Mouse (Mus musculus) mouse embryonic stem cell (cell line): ENCODE data around the gene P3h2.

Experiments
- in situ Hi-C, 2 experiments: fragments of 300-500 bp; cut with MboI; formaldehyde crosslinking; loops; 1 replicate in 1 of 2; 3 replicates in 1 of 2; pipeline ENCODE4 v1.14.3; 2019 to 2020; ENCODE audit warnings: low sequenced_read_pairs in 2 of 2, low pct_unique_long_range_greater_than_20kb in 1 of 2, mixed read lengths in 1 of 2; ENCODE audit not compliant: unreplicated experiment in 1 of 2

The P3h2 gene

GRCm38 (mm10) chr16:26077246-26078099 lies 28.1 kb downstream of the P3h2 start:
- in situ Hi-C loops: no loop called here

DNA sequence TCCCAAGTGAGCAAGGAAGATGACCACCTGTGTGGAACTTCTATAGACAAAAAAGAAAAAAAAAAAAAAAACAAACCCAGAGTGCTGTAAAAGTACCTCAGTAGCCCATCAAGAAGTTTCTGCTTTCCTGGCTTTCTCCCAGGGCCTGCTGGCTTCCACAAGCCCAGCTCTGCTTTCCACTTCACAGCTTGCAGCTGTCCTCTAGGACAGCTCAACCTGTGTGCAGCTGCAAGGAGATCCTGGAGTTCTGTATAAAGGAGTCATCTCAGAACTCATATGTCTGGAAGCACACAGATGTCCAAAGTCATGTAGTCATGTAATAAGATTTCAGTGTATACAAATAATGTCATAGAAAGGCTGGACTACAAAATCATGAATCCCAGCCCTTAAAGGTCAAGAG lies 30.5 kb downstream of the P3h2 start:
- in situ Hi-C loops: no loop called here

DNA sequence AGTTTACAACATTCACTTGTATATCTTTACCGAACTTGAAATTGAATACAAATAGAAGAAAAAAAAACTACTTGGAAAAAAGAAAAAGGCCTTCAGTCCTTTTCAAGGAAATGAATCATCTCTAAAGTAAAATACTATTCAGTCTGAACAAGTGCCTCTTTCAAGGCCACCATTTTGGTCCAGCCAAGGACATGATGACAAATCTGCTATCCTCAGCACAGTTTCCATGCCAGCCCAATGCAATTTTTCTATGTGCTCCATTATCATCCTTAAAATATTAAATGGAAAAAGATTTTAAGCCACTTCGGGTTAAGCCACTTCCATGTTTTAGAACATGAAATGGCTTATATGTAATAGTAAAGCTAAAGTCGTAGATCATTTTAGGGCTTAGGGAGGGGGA lies 35.2 kb downstream of the P3h2 start:
- in situ Hi-C loops: no loop called here

DNA sequence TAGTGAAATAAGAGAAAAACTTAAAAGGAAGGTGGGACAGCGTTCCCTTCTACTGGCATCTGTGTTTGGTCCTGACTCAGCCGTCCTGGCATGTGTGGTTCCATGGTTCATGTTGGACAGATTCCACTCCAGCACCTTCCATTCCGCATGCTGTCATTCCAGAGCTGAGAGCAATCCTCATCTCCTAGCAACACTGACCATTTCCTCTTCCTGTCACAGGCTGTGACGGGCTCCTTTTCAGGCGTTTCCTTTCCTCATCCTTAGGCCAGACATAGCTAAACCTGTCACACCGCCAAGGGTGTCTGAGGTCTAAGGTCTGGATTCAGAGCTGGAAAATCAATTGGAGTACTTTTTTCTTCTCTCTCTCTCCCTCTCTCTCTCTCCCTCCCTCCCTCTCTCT lies 40.5 kb downstream of the P3h2 start:
- in situ Hi-C loops: no loop called here

DNA sequence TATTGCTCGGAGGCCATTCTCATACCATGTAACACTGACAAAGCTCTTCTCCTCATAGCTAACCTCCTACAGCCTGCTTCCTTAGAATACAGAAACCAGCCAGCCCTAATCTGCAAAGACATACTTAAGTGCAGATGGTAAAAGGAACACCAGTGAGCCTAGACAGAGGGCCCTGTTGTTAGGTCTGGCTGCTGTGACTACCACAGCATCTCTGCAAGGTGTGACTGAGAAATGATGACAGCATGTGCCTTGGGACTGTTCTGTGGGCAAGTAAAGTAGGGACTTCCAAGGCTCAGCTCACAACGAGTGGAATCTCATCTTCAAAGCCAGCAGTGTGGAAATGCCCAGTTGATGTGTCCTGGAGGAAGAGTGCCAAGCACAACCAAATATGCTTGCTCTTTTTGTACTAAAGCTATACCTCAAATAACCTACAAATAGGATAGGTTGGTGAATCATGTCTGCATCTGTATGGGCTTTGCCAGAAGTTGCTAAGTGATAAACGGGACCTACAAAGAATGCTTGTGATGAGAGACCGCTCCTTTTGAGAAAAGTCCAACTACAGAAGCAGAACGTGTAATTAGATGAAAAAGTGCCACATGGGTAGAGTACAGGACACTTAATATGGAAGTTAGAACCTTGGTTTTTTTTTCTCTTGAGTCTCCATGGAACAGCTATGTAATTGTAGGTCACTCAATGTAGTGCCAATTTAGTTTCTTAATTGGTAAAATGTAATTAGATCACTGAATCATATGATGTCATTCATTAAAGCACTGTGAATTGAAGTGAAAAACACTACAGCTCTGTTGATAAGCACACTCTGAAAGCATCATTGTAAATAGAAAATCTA lies 45.1 kb downstream of the P3h2 start:
- in situ Hi-C loops: no loop called here

- in situ Hi-C loops: no loop called here
Observed at GRCm38 (mm10) chr16:26053631-26054030, 52.0 kb downstream of the P3h2 start.

GRCm38 (mm10) chr16:26049393-26050087 lies 56.0 kb downstream of the P3h2 start:
- in situ Hi-C loops: no loop called here

DNA sequence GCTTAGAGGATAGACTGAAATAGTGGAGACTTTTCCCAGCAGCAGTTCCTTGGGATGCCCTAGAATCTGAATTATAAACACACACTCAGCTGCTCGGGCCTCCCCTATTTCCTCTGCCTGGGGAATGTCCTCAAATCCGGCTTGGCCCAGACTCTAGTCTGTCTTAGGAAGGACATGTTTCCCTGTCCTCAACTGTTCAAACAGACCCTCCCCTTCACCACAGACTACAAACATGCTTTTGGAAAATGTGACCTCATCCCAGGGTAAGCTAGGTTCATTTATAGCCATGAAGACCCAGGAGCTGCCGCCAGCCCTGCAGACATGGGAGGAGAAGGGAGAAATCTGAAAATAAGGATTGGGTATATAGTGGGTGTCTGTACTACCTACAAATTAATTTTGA lies 57.7 kb downstream of the P3h2 start:
- in situ Hi-C loops: no loop called here

DNA sequence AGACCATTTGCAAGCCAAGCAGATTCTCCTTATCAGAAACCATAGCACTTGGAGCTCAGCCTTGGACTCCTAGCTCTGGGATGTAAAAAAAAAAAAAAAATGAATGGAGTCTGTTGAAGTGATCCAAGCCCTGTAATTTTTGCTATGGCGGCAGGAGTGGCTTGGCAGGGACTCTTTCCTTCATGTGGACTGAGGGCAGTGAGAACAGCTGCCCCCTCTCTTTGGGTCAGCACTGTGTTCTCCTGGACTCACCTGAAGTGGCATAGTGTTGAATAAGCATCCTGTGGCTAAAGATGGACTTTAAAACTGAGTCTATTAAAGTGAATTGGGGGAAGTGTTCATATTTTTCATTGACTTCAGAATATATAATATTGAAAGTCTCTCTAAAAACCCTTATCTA lies 58.2 kb downstream of the P3h2 start:
- in situ Hi-C loops: no loop called here

DNA sequence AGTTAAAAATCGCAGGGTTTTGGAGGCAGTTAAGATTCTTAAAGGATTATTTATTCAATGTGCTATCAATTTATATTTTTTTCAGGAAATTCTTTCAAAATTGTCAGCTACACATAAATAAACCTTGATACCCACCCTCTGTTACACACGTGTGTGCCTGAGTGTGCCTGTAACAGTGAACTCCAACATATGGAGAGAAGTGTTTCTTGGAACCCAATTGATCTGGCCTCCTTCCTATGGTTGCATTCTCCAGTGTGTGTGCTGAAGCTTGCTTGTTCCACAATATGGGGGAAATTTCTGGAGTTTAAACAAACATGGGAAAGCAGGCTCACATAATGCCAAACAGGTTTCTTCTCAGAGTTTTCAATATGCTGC lies 63.7 kb downstream of the P3h2 start:
- in situ Hi-C loops: no loop called here

GRCm38 (mm10) chr16:26041021-26041928 lies 64.3 kb downstream of the P3h2 start:
- in situ Hi-C loops: no loop called here

GRCm38 (mm10) chr16:26039320-26039719 lies 66.3 kb downstream of the P3h2 start:
- in situ Hi-C loops: no loop called here

GRCm38 (mm10) chr16:26035525-26035924 lies 70.1 kb downstream of the P3h2 start:
- in situ Hi-C loops: no loop called here

- in situ Hi-C loops: no loop called here
Observed at GRCm38 (mm10) chr16:26035079-26035478, 70.5 kb downstream of the P3h2 start.

- in situ Hi-C loops: no loop called here
Observed at GRCm38 (mm10) chr16:26029424-26030012, 76.1 kb downstream of the P3h2 start.

DNA sequence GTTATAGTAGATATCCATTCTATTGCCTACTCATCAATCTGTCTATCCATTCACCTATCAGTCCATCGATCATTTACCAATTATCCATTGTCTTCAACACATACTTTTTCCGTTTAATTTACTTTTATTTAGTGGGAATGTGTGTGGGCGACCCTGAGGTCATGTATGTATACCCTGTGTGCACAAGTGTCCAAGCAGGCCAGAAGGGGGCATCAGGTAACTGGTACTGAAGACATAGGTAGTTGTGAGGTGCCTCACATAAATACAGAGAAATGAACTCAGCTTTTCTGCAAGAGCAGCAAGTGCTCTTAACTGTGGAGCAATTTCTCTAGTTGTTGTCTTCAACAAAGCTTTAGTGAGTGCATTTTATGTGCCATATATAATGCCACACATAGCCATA lies 79.2 kb downstream of the P3h2 start:
- in situ Hi-C loops: no loop called here

GRCm38 (mm10) chr16:26024543-26024942 lies 81.0 kb downstream of the P3h2 start:
- in situ Hi-C loops: no loop called here

- in situ Hi-C loops: no loop called here
Observed at GRCm38 (mm10) chr16:26023352-26023751, 82.2 kb downstream of the P3h2 start.
